Mouse (Mus musculus) lung, embryonic 14.5 days (tissue): Measurements from ENCODE around the gene Parm1. TPM values are rescaled to one million over a fixed set of nuclear protein-coding genes. Genes with fewer than 3 reads are reported as not detected.

Experiments used
- ATAC-seq: fragments of 200-750 bp; cut with Nextera tagmentation; 2 replicates; pipeline ENCODE4 v1.8.0; 2017; ENCODE audit warnings: mild to moderate bottlenecking, moderate TSS enrichment, moderate library complexity; ENCODE audit not compliant: insufficient read depth
- DNase-seq: peaks from one replicate; pipeline ENCODE4 v3.0.0-alpha.2; 2015
- H3K27ac ChIP-seq: fragments of 300-500 bp; sonication (generic); 2 replicates; pipeline ENCODE4 v1.5.1; 2014; ENCODE audit warnings: low read depth, mild to moderate bottlenecking, moderate library complexity
- H3K27me3 ChIP-seq: fragments of 300-500 bp; sonication (generic); 2 replicates; pipeline ENCODE4 v1.6.1; 2014; ENCODE audit warnings: low read length, control low read depth; ENCODE audit not compliant: insufficient read depth
- H3K36me3 ChIP-seq: fragments of 300-500 bp; sonication (generic); 2 replicates; pipeline ENCODE4 v1.6.1; 2014; ENCODE audit warnings: control low read depth; ENCODE audit not compliant: insufficient read depth
- H3K4me1 ChIP-seq: fragments of 300-500 bp; sonication (generic); 2 replicates; pipeline ENCODE4 v1.6.1; 2014; ENCODE audit warnings: antibody characterized with exemption, control low read depth; ENCODE audit not compliant: insufficient read depth
- H3K4me2 ChIP-seq: fragments of 300-500 bp; sonication (generic); 2 replicates; pipeline ENCODE4 v1.6.1; 2014; ENCODE audit warnings: mild to moderate bottlenecking
- H3K4me3 ChIP-seq: fragments of 300-500 bp; sonication (generic); 2 replicates; pipeline ENCODE4 v1.5.1; 2014; ENCODE audit warnings: low read depth, low read length
- H3K9ac ChIP-seq: fragments of 300-500 bp; sonication (generic); 2 replicates; pipeline ENCODE4 v1.6.1; 2014
- H3K9me3 ChIP-seq: fragments of 300-500 bp; sonication (generic); 2 replicates; pipeline ENCODE4 v1.6.1; 2016; ENCODE audit warnings: low read depth, low read length, control low read depth
- CTCF ChIP-seq: IDR thresholded peaks from 2 replicates; pipeline ENCODE4 v1.5.1; 2016; ENCODE audit warnings: antibody characterized with exemption, low read depth
- WGBS: fragments of 180-500 bp; shearing (Covaris S2); extraction: QIAGEN DNeasy Blood & Tissue Kit; methylation state at CpG from one replicate; pipeline ENCODE4 v1.1.7; 2014; 5-methylcytosine and 5-hydroxymethylcytosine counted together
- polyA plus RNA-seq: library from polyadenylated mRNA; unstranded; fragments of >200 nt; fragmentation: Nextera tagmentation; extraction: Ambion mirVana; gene quantifications from 2 replicates; pipeline ENCODE4 v1.2.1, GENCODE M21; 2014

Gene Parm1
- polyA plus RNA-seq, 1 experiment from 2014 or later: 7.3 TPM

DNA sequence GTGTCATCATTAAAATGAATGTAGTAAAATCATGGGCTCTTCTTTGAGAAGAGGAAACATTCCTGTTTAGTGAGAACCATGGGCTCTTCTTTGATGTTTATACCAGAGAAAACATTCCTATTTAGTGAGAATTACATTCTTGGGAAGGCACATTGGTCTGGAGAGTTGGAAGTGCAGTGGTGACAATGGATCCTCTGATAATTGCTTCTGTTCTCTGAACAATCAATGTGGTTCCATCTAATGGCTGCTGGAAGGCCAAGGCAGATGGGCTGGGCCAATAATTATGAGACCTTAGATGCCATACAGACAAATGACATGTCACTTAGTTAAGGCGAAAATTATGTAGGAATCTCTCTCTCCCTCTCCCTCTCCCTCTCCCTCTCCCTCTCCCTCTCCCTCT, 16.1 kb upstream of the Parm1 start:
- H3K9me3 ChIP-seq: no peaks in the 10 kb centered on the region
- TF ChIP-seq CTCF: no peak
- WGBS: 58% methylated on average over 1 of the region's 1 CpGs

DNA sequence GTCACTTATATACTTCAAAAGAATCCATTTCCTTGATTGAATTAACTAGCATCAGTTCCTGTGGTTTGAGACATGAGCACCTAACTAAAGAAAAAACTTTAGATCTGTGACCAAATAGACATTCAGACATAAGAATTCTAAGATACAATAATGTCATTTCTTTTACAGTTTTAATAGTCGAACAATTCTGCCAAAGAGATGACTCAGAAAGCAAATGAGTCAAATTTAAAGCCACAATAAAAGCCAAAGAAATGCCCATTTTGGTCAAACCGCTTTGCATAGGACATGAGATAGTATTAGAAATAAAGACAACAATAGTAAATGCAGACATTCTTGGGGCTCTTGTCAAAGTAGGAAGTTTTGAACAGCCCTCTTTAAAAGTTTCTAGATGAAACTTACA, 15.0 kb upstream of the Parm1 start:
- no peak for TF ChIP-seq CTCF
- Histone ChIP-seq H3K9ac (no peak overlapping the region), H3K9me3 (no peaks in the 10 kb centered on the region; the same call in 1 of the 2 replicates), H3K36me3 (no peaks in the 10 kb centered on the region), H3K27me3 (no peaks in the 10 kb centered on the region), H3K4me2 (no peak overlapping the region), H3K27ac (no peak overlapping the region), H3K4me3 (no peak overlapping the region), H3K4me1 (no peaks in the 10 kb centered on the region)
- ATAC-seq (no peak), DNase-seq (no peak)
- 82% methylated on average over 2 of the region's 2 CpGs for WGBS

More for the DNA sequence above, 16.1 kb upstream of the Parm1 start:
- Histone ChIP-seq H3K4me3 (no peak overlapping the region), H3K27ac (no peak overlapping the region), H3K4me2 (no peak overlapping the region), H3K36me3 (no peaks in the 10 kb centered on the region), H3K4me1 (no peaks in the 10 kb centered on the region), H3K9ac (no peak overlapping the region), H3K27me3 (no peaks in the 10 kb centered on the region)
- ATAC-seq: no peak
- DNase-seq: no peak

DNA sequence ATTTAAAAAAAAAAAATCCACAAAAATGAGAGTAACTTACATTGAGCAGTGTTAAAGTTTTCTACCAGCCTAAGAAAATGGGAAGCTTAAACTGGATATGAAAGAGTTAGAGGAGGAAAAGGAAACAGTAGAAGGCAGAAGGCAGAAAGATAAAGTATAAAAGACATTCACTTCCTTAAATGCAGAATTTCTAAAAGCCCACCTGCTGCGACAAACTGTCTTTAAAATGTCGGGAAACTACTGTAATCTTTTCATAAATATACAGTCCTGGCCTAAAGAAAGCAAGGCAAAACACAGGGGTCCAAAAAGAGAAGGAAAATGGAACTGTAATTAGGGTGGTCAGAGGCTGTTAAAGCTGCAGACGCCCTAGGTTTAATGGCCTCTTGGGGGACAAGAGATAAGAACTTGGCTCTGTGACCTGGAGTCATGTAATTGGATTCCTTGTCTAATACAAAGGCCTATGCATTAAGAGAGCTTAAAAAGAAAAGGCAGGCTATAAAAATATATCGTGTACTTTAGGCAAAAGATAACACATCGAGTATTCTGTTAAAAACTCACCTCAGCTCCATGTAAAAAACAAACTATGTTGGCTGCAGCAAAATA, 13.0 kb upstream of the Parm1 start:
- no peaks in the 10 kb centered on the region; the same call in 1 of the 2 replicates for H3K9me3 ChIP-seq
- H3K9ac ChIP-seq: no peak overlapping the region
- TF ChIP-seq CTCF: no peak
- no peak overlapping the region for H3K27ac ChIP-seq
- no peaks in the 10 kb centered on the region for H3K27me3 ChIP-seq
- no peaks in the 10 kb centered on the region for H3K36me3 ChIP-seq
- H3K4me2 ChIP-seq: no peak overlapping the region
- H3K4me1 ChIP-seq: no peaks in the 10 kb centered on the region
- ATAC-seq (no peak), DNase-seq (no peak)
- H3K4me3 ChIP-seq: no peak overlapping the region
- WGBS: 22% methylated on average over 5 of the region's 5 CpGs

DNA sequence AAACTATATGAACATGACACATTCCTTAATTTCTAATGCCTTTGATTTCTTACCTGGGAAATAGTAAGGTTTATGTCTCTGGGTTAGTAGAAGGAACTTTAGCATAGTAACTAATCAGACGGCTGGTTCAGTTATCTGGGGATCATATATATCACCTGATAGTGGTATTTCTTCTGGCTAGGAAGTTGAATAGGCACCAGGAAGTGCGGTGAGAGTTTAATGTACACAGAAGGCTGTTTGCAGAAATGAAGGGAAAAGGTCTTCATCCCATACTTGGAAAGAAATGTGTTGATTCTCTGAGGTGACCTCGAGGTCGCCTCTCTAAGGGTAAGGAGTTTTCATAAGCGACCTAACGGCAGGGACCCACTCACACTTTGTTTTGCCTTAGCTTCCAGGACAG, 338 bp upstream of the Parm1 start:
- Histone ChIP-seq H3K36me3 (no peaks in the 10 kb centered on the region), H3K9ac (no peak overlapping the region), H3K9me3 (no peaks in the 10 kb centered on the region), H3K4me1 (peaks cover 7% of the 10 kb centered on the region; the same call in 1 of the 2 replicates), H3K27me3 (peaks cover 12% of the 10 kb centered on the region; the same call in 1 of the 2 replicates), H3K4me3 (peak overlapping the region; percentile 48), H3K4me2 (peak overlapping the region; percentile 92), H3K27ac (no peak overlapping the region)
- 11% methylated on average over 6 of the region's 6 CpGs for WGBS
- ATAC-seq (no peak), DNase-seq (no peak)
- no peak for TF ChIP-seq CTCF

DNA sequence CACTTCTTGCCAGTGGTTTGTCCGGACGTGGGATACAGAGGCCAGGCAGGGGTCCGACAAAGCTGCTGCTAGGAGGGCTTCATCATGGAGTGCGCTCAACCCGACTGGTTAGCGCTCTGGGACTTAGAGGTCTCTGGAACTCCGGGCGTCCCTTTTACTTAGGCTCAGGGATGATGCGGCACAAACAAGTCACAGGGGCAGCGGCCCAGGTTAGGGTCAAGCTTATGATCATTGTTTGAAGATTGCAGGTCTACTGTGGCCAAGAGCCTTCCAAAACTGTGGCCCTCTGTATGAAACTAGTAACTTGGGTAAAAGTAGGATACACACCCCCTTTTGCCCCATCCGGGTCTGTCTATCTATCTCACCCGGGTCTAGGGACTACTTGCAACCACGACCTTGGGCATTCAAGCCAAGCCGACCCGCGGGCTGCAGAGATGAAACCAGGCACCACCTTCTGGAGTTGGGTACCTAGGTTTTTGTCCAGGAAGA, 931 bp downstream of the Parm1 start:
- 3% methylated on average over 16 of the region's 16 CpGs for WGBS
- no peaks in the 10 kb centered on the region for H3K9me3 ChIP-seq
- ATAC-seq (no peak), DNase-seq (peak; percentile 17)
- H3K4me3 ChIP-seq: peak overlapping the region; percentile 48
- H3K9ac ChIP-seq: peak overlapping the region; percentile 58; the same call in 1 of the 2 replicates
- peak overlapping the region; percentile 92 for H3K4me2 ChIP-seq
- TF ChIP-seq CTCF: no peak
- no peaks in the 10 kb centered on the region for H3K36me3 ChIP-seq
- H3K27ac ChIP-seq: no peak overlapping the region
- peaks cover 12% of the 10 kb centered on the region; the same call in 1 of the 2 replicates for H3K27me3 ChIP-seq
- peaks cover 7% of the 10 kb centered on the region; the same call in 1 of the 2 replicates for H3K4me1 ChIP-seq

DNA sequence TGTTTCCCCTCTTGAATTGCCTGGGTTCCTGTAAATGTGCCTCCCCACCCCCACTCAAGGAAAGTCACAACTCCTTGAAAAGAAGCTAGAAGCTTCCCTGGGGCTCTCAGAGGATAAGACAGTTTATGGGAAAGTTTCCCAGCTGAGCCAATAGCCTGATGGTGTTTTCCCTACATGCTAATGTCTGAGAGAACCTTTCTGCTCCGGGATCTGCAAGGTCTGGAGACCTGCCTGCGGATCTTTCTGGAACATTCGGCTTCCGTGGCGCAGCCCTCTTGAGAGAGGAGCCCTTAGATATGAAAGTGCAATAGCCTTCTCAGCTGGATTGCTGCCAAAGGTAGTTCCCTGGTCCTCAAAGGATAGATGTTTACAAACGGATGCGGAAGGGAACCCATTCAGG, 1.5 kb downstream of the Parm1 start:
- Histone ChIP-seq H3K27ac (no peak overlapping the region), H3K4me3 (peak overlapping the region; percentile 48), H3K9ac (no peak overlapping the region), H3K4me2 (peak overlapping the region; percentile 92), H3K27me3 (peaks cover 12% of the 10 kb centered on the region; the same call in 1 of the 2 replicates), H3K36me3 (no peaks in the 10 kb centered on the region), H3K9me3 (no peaks in the 10 kb centered on the region), H3K4me1 (peaks cover 7% of the 10 kb centered on the region; the same call in 1 of the 2 replicates)
- ATAC-seq (no peak), DNase-seq (peak; percentile 80)
- no peak for TF ChIP-seq CTCF
- 5% methylated on average over 7 of the region's 7 CpGs for WGBS

DNA sequence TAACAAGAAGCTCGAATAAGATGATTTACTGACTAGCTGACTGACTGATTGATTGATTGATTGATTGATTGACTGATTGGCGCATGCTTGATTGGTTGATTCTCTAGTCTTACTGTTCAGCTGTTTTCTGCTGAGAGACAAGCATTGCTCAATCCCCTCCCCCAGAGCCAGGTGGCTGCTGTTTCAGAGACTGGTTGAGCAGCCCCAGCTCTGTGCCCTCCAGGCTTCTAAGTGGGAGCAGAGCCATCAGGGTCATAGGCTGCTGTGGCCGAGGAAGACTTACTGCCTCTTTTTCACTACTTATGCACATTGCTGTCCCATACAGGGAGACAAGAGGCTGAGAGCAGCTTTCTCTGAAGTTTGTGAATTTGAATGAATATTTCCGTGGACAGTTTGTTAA, 2.1 kb downstream of the Parm1 start:
- DNase-seq (peak; percentile 17), ATAC-seq (no peak)
- H3K9me3 ChIP-seq: no peaks in the 10 kb centered on the region
- WGBS: 36% methylated on average over 4 of the region's 4 CpGs
- no peak overlapping the region for H3K9ac ChIP-seq
- H3K27me3 ChIP-seq: peaks cover 12% of the 10 kb centered on the region; the same call in 1 of the 2 replicates
- H3K4me1 ChIP-seq: peaks cover 7% of the 10 kb centered on the region; the same call in 1 of the 2 replicates
- TF ChIP-seq CTCF: no peak
- H3K4me2 ChIP-seq: peak overlapping the region; percentile 92
- no peaks in the 10 kb centered on the region for H3K36me3 ChIP-seq
- no peak overlapping the region; the same call in 1 of the 2 replicates for H3K4me3 ChIP-seq
- no peak overlapping the region for H3K27ac ChIP-seq
